Mouse (Mus musculus) right cerebral cortex, postnatal 14 days (tissue): ENCODE data around the gene Metrn.

Source experiments
- DNase-seq: peaks from one replicate; pipeline ENCODE4 v3.0.0; 2022

Metrn gene

DNA sequence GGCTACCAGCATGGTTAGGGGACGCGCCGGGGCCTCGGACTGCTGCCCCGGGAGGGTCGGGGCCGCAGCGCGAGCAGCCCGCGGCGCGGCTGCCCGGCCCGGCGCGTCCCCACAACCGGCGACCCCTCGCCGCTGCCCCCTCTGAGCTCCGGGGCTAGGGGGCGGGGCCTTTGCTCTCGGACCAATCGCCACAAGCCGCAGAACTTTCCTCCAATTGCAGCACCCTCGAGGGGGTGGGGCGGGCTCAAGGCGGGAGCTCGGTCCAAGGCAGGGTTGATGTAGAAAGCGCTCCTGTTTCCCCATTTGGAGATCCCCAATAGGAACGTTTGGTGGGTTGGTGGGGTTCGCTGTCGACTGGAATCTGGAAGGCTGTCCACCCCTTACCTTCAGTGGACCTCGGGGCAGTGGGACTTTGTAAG lies at the start of gene Metrn:
Metrn (minus strand) TSS at position 186 of the 419 bp plus-strand sequence.
- peak; percentile 75 for DNase-seq

GRCm38 (mm10) chr17:25844396-25844901 lies 47.5 kb upstream of the Metrn start, which contains the start of gene Rhot2:
Gene Rhot2, minus strand, starts transcription at chr17:25844851.
- peak; percentile 95 for DNase-seq

DNA sequence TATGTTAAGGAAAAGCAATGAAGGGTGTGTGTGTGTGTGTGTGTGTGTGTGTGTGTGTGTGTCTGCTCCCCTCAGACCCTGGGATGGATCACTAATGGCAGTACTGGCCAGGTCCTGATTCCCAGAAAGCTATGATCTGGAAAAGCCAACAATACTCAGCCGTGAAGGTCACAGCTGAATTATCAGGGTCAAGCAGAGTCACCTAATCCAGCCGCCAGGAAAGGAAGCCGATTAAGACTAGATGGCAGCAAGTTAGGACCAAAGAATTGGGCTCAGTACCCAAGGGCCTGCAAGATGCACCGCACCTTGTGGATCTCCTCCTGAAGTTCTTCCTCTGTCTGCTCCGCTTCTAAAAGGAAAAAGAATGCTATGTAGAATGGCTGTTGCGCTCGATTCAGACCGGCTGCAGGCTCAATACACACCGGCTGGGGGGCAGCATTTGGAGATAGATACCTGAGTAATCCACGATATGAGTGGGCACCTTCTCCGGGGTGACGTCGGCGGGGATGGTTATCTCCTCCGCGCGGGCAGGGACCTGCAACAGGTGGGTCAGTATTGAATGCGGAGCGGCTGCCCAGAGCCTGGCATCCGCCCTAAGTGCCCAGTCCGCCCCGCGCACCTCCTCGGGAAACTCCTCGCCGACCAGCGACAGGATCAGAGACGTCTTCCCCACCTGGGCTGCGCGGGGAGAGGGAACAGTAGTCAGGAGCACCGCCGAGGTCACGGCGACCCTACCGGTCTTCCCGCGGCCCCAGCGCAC lies 46.9 kb upstream of the Metrn start:
- peak; percentile 42 for DNase-seq

DNA sequence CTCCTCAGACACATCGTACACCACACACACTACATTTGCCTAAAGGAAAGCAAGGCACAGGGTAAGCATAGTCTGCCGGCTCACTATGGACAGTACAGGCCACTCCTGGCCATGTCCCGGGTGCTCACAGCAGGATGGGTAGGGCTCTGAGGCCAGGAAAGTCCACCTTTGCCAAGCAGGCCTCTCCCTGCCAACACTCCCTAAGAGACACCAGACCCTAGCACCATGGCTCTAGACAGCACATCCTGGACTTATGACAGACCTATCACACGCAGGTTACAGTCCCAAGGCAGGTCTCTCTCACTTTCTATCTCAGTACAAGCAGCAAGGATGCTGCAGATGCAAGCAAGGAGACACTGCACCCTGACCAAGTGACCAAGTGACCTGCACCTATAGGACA lies 46.2 kb upstream of the Metrn start:
- DNase-seq: no peak

DNA sequence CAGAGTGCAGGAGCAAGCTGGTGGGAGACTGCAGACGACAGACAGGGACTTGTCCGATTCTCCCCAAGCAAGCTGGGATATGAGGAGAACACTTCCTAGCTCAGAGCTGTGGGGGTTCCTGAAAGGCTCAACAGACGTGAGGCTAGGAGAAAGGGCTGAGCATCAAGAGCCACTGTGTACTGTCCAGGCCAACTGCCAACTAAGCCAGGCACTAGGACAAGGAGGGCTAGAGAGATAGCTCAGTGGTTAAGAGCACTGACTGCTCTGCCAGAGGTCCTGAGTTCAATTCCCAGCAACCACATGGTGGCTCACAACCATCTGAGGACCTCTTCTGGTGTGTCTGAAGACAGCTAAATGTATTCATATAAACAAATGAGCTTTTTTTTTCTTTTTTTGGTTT lies 45.6 kb upstream of the Metrn start:
- DNase-seq: no peak

GRCm38 (mm10) chr17:25841117-25841880 lies 44.4 kb upstream of the Metrn start, which contains the start of gene Gm20683:
Gene Gm20683, minus strand, starts transcription at chr17:25841763.
- no peak for DNase-seq

GRCm38 (mm10) chr17:25840519-25840918 lies 43.6 kb upstream of the Metrn start:
- DNase-seq: no peak

GRCm38 (mm10) chr17:25839455-25840235 lies 42.7 kb upstream of the Metrn start:
- DNase-seq: no peak

DNA sequence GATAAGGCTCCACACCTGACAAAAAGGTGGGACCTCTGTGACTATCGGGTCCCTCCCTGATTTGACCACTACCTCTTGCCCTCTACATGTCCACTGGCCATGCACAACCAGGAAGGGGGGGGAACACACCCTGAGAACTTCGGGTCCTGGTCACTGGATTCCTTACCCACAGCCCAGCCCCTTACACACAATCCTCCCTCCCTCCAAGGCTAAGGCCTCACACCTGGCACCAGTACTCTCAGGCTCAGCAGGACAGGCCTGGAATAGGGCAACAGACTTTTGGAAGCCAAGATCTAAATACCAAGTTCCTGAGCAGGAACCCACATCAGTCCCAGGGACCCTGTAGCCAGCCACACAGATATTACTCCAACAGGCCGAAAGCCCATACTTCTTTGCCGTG lies 42.0 kb upstream of the Metrn start:
- DNase-seq: no peak

- DNase-seq: no peak
These were observed 40.6 kb upstream of the Metrn start for GRCm38 (mm10) chr17:25837533-25837932.

DNA sequence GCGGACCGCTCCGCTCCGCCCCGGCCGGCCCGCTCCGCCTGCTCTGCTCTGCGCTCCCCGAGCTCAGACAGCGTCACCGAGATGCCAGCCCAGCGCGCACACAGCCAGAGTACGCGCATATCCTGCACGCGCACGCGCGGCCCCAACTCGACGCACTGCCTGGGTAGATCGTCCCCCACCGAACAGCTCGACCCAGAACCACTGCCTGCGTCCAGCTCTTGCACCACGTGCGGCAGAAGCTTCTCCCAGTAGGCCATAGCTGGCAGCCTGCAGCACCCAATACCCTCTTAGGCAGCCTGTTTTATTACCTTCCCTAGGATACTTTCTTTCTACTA lies 40.1 kb upstream of the Metrn start, which contains the start of gene Rhbdl1:
Rhbdl1 (minus strand) TSS at position 220 of the 335 bp plus-strand sequence.
- DNase-seq: peak; percentile 87

DNA sequence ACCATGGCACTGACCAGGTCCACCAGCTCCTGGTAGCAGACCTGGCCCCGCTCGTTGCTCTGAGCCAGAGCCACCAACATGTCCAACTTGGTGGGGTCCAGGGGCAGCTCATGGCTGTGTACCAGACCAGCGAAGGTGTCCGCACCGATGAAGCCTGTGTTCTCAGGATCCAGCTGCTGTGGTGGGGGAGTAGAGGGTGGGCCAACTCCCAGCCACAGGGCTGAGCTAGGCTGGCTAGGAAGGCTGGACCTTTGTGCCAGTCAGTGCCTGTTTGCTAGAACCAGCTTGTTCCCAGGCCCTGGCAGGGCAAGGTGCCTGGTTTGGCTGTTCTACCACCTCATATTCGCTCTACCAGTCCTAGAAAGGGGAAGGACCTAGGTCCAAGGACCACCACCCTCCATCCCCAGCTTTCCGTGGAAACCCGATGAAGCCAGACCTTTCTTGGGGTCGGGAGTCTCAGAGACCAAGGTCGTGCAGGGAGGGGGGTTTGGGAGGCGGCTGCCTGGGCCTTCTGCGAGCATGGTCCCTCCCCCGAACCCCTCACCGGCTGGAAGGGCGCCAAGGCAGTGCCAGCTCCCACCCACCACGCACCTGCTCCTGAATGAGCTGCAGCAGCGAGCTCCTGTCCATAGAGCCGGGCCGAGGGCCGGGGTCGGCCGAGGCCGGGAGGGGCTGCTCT lies 39.6 kb upstream of the Metrn start:
- DNase-seq: no peak

DNA sequence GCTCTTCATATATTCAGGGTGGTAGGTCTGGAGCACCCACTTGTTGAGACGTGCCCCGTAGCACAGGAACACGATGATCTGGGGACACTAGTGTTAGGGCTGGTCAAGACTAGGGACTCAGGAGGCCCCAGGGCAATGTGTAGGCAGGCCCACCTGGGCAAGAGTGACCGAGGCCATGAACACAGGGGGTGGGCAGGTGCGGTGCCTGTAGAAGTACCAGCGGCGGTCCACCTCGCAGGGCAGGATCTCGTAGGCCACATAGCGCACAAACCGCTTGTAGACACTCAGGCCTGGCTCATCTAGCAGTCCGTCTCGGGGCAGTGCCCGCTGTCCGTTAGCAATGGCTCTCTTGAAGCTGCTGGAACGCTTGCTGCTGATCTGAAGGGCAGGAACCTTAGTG lies 38.9 kb upstream of the Metrn start:
- no peak for DNase-seq

GRCm38 (mm10) chr17:25835301-25835700 lies 38.4 kb upstream of the Metrn start:
- no peak for DNase-seq

DNA sequence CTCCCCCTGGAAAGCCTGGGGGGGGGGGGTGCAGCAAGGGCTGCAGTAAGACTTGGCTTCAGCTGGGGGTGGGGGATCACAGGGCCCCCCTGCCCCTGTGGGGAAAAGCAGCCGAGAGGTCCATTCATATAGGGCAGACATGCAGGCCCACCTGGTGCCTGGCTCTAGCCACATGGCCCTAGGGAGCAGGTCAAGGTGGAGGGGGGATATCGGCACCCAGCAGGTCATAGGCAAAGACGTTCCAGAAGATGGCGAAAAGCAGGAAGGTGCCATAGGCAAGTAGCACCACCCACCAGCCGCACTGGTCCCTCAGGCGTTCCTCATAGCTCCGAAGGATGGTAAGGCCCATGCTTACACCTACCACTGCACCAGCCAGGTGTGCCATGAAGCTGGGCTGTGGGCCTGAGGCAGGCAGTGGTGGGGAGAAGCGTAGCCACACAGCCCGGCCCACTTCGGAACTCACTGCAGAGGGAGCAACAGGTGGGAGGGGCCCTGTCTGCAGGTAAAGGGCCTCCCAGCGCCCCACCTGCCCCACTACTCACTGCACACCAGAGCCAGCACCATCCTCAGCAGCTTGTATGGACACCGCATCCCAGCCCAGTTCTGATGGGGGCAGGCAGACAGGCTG lies 37.8 kb upstream of the Metrn start:
- no peak for DNase-seq

DNA sequence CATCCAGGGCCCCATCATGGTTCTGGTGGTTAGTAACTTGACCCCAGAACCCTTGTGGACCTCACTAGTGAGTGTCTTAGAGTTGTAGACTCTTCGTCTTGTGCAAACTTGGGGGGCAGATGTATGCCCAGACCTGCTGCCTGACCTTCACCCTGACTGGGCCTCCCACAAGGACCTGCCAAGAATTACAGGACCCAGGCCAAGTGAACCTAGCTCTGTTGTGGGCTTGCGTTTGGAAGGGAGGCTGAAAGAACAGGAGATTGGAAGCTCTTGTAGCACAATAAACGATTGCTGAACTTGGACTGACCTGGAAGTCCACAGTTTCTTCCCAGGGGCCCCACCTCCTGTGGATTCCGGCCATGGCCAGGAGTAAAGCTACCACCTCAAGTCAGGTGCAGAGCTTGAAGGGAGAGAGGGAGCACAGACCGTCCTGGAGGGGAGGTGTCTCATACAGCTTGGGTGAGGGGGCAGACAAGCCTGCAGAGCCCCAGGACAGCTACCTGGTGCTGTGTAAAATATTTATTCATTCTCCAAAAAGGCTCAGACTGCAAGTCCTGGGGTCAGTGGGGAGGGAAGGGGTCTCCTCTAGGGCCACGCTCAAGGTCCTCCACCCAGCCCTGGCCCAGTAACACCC lies 37.1 kb upstream of the Metrn start:
- no peak for DNase-seq

- DNase-seq: peak; percentile 83
These were observed 36.3 kb upstream of the Metrn start, which contains the start of gene Stub1 for GRCm38 (mm10) chr17:25833291-25833663. Gene Stub1, minus strand, starts transcription at chr17:25833404.

- DNase-seq: peak; percentile 97
These were observed 35.7 kb upstream of the Metrn start for GRCm38 (mm10) chr17:25832436-25833290.

GRCm38 (mm10) chr17:25831451-25832281 lies 34.7 kb upstream of the Metrn start:
- peak; percentile 58 for DNase-seq
